Mouse (Mus musculus) cerebellum, adult 2 months (tissue): ENCODE data around the gene Tnks1bp1.

Experiments used
- CTCF ChIP-seq: fragments of 200-500 bp; IDR thresholded peaks from 2 replicates; pipeline ENCODE4 v1.5.1; 2011; ENCODE audit warnings: low read depth, mild to moderate bottlenecking, control low read depth, low read length, moderate library complexity, borderline replicate concordance; ENCODE audit not compliant: insufficient read depth
- POLR2A ChIP-seq: fragments of 200-500 bp; IDR thresholded peaks from 2 replicates; pipeline ENCODE4 v1.6.1; 2011; ENCODE audit warnings: low read length, control low read depth, borderline replicate concordance; ENCODE audit not compliant: insufficient read depth

GRCm38 (mm10) chr2:85043623-85044022 lies 4.2 kb upstream of the Tnks1bp1 start:
- no peak for TF ChIP-seq CTCF
- TF ChIP-seq POLR2A, result no peak
